Mouse (Mus musculus) spleen, adult 2 months (tissue): ENCODE results near the gene Eif3l.

Experiments
- CTCF ChIP-seq: fragments of 200-500 bp; IDR thresholded peaks from 2 replicates; pipeline ENCODE4 v1.5.1; 2011; ENCODE audit warnings: mild to moderate bottlenecking, inconsistent platforms; ENCODE audit not compliant: insufficient read depth, insufficient read length, insufficient replicate concordance; ENCODE audit errors: extremely low read depth
- POLR2A ChIP-seq: fragments of 200-500 bp; IDR thresholded peaks from 2 replicates; pipeline ENCODE4 v1.6.1; 2011; ENCODE audit warnings: low read depth, low read length, inconsistent platforms

DNA sequence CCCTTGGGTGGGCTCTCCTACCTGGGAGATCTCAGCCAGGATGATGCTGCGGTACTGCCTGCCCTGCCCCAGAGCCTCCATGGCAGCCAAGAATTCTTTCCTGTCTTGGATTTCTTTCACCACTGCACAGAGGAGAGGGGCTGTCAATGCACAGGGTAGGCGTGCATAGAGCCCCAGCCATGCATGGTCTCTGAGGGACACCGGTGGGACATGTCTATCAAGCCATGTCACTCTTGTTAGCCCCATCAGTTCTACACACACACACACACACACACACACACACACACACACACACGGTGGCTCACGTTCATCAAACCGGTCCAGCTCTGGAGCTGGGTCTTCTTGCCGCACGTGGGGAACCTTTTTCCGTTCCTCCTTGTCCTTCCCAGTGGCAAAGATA, 60.4 kb downstream of the Eif3l start:
- TF ChIP-seq POLR2A (no peak), CTCF (no peak)
